Mouse (Mus musculus) forebrain, embryonic 15.5 days (tissue): ENCODE results near the gene Mansc1. TPM values are rescaled to one million over a fixed set of nuclear protein-coding genes. Genes with fewer than 3 reads are reported as not detected.
A peak's percentile ranks its signal among the peaks of the same experiment; 100 is the strongest.

Experiments
- ATAC-seq: fragments of 200-750 bp; cut with Nextera tagmentation; replicated peaks from 2 replicates; pipeline ENCODE4 v1.8.0; 2017; ENCODE audit warnings: mild to moderate bottlenecking, moderate TSS enrichment, moderate library complexity
- H3K27ac ChIP-seq: fragments of 300-500 bp; sonication (generic); replicated peaks from 2 replicates; pipeline ENCODE4 v1.5.1; 2015; ENCODE audit warnings: mild to moderate bottlenecking, inconsistent platforms
- H3K27me3 ChIP-seq: fragments of 300-500 bp; sonication (generic); 2 replicates; pipeline ENCODE4 v1.6.1; 2015; ENCODE audit warnings: inconsistent platforms
- H3K36me3 ChIP-seq: fragments of 300-500 bp; sonication (generic); 2 replicates; pipeline ENCODE4 v1.6.1; 2015; ENCODE audit warnings: mild to moderate bottlenecking, inconsistent platforms
- H3K4me1 ChIP-seq: fragments of 300-500 bp; sonication (generic); 2 replicates; pipeline ENCODE4 v1.6.1; 2015; ENCODE audit warnings: inconsistent platforms
- H3K4me2 ChIP-seq: fragments of 300-500 bp; sonication (generic); replicated peaks from 2 replicates; pipeline ENCODE4 v1.6.1; 2015; ENCODE audit warnings: mild to moderate bottlenecking, inconsistent platforms
- H3K4me3 ChIP-seq: fragments of 300-500 bp; sonication (generic); 2 replicates; pipeline ENCODE4 v1.5.1; 2015; ENCODE audit warnings: mild to moderate bottlenecking, inconsistent platforms
- H3K9ac ChIP-seq: fragments of 300-500 bp; sonication (generic); replicated peaks from 2 replicates; pipeline ENCODE4 v1.6.1; 2015; ENCODE audit warnings: mild to moderate bottlenecking, inconsistent platforms
- H3K9me3 ChIP-seq: fragments of 300-500 bp; sonication (generic); 2 replicates; pipeline ENCODE4 v1.6.1; 2016; ENCODE audit warnings: inconsistent platforms
- WGBS: fragments of 180-500 bp; shearing (Covaris S2); methylation state at CpG from one replicate; pipeline ENCODE4 v1.1.7; 2015; ENCODE audit warnings: mixed read lengths; 5-methylcytosine and 5-hydroxymethylcytosine counted together
- polyA plus RNA-seq: library from polyadenylated mRNA; unstranded; fragments of >200 nt; fragmentation: Nextera tagmentation; extraction: Ambion mirVana; gene quantifications from 2 replicates; pipeline ENCODE4 v1.2.1, GENCODE M21; 2015

The Mansc1 gene
- polyA plus RNA-seq, 1 experiment from 2014 or later: 0.75 TPM

- no peaks in the 10 kb centered on the region for H3K36me3 ChIP-seq
- no peaks in the 10 kb centered on the region for H3K27me3 ChIP-seq
- H3K4me1 ChIP-seq: peaks cover 3% of the 10 kb centered on the region; the same call in 1 of the 2 replicates
- H3K27ac ChIP-seq: no peak overlapping the region
- ATAC-seq: peak; percentile 94
- H3K4me3 ChIP-seq: no peak overlapping the region
- 22% methylated on average over 9 of the region's 9 CpGs for WGBS
- H3K9ac ChIP-seq: no peak overlapping the region
- no peaks in the 10 kb centered on the region for H3K9me3 ChIP-seq
- H3K4me2 ChIP-seq: no peak overlapping the region
Measured at GRCm38 (mm10) chr6:134659108-134659958, 27.0 kb upstream of the Mansc1 start.

- Histone ChIP-seq H3K27me3 (no peaks in the 10 kb centered on the region), H3K4me1 (peaks cover 3% of the 10 kb centered on the region; the same call in 1 of the 2 replicates), H3K36me3 (no peaks in the 10 kb centered on the region), H3K9me3 (no peaks in the 10 kb centered on the region), H3K27ac (no peak overlapping the region), H3K4me2 (no peak overlapping the region), H3K4me3 (no peak overlapping the region), H3K9ac (no peak overlapping the region)
- ATAC-seq: no peak
- 89% methylated on average over 4 of the region's 4 CpGs for WGBS
Measured at GRCm38 (mm10) chr6:134656527-134656926, 24.2 kb upstream of the Mansc1 start.

GRCm38 (mm10) chr6:134648356-134648755 is 16.1 kb upstream of the Mansc1 start:
- Histone ChIP-seq H3K4me2 (no peak overlapping the region), H3K9ac (no peak overlapping the region)

DNA sequence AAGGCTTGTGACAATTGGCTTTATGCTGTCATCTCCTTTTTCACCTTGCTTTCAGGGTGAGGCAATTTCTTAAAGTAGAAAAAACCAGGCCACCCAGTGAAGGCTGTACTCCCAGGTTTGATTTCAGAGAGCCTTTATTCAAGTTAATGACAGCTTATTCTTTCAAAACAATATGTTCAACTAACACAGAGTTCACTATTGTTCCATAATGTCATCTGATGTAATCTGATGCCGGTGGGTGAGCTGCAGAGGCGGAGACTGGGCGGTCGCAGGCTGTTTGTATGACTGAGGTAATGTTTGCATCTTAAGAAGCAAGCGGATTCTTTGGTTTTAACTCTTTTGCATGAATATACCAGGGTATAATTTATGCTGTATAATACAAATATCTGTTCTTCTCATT is 15.3 kb upstream of the Mansc1 start:
- Histone ChIP-seq H3K4me2 (no peak overlapping the region), H3K9ac (no peak overlapping the region), H3K36me3 (peaks cover 9% of the 10 kb centered on the region; the same call in 1 of the 2 replicates), H3K4me1 (peaks cover 17% of the 10 kb centered on the region), H3K27me3 (no peaks in the 10 kb centered on the region), H3K4me3 (no peak overlapping the region), H3K27ac (peak overlapping the region; percentile 34; the same call in 1 of the 2 replicates), H3K9me3 (no peaks in the 10 kb centered on the region)
- ATAC-seq: peak; percentile 66; the same call in 1 of the 2 replicates
- WGBS: 5% methylated on average over 5 of the region's 5 CpGs

More at GRCm38 (mm10) chr6:134648356-134648755, 16.1 kb upstream of the Mansc1 start:
- Histone ChIP-seq H3K4me1 (peaks cover 17% of the 10 kb centered on the region), H3K4me3 (no peak overlapping the region), H3K27ac (no peak overlapping the region; the same call in 1 of the 2 replicates), H3K36me3 (peaks cover 9% of the 10 kb centered on the region; the same call in 1 of the 2 replicates), H3K9me3 (no peaks in the 10 kb centered on the region), H3K27me3 (no peaks in the 10 kb centered on the region)
- 22% methylated on average over 5 of the region's 5 CpGs for WGBS
- peak; percentile 59; the same call in 1 of the 2 replicates for ATAC-seq

- peaks cover 9% of the 10 kb centered on the region; the same call in 1 of the 2 replicates for H3K36me3 ChIP-seq
- no peaks in the 10 kb centered on the region for H3K9me3 ChIP-seq
- no peak for ATAC-seq
- WGBS: 94% methylated on average over 6 of the region's 6 CpGs
- no peaks in the 10 kb centered on the region for H3K27me3 ChIP-seq
- no peak overlapping the region for H3K4me3 ChIP-seq
- H3K4me2 ChIP-seq: no peak overlapping the region
- H3K27ac ChIP-seq: no peak overlapping the region
- peaks cover 19% of the 10 kb centered on the region for H3K4me1 ChIP-seq
- H3K9ac ChIP-seq: no peak overlapping the region
Measured at GRCm38 (mm10) chr6:134646835-134647234, 14.5 kb upstream of the Mansc1 start.

DNA sequence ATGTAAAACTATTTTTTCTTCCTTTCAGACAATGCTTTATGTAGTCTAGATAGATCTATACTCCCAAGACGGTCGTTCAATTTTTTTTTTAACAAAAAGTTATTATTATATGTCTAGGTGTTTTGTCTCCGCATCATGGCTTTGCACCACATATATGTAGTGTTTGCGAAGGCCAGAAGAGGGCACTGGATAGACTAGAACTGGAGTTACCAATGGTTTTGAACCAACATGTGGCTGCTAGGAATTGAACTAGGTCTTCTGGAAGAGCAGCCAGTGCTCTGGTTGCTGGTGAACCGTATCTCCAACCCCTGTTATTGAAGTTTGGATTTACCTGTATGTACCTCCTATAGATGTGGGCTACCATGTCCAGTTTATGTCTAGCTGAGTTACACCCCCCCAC is 11.0 kb upstream of the Mansc1 start:
- Histone ChIP-seq H3K9me3 (no peaks in the 10 kb centered on the region), H3K27me3 (no peaks in the 10 kb centered on the region), H3K4me1 (peaks cover 18% of the 10 kb centered on the region), H3K27ac (no peak overlapping the region), H3K4me2 (no peak overlapping the region), H3K4me3 (no peak overlapping the region), H3K36me3 (peaks cover 9% of the 10 kb centered on the region; the same call in 1 of the 2 replicates), H3K9ac (no peak overlapping the region)
- no peak for ATAC-seq
- WGBS: 97% methylated on average over 5 of the region's 5 CpGs

GRCm38 (mm10) chr6:134641738-134642446 is 9.6 kb upstream of the Mansc1 start:
- peak overlapping the region; percentile 86; the same call in 1 of the 2 replicates for H3K9ac ChIP-seq
- H3K27me3 ChIP-seq: no peaks in the 10 kb centered on the region
- H3K9me3 ChIP-seq: no peaks in the 10 kb centered on the region
- peaks cover 7% of the 10 kb centered on the region for H3K4me1 ChIP-seq
- peak overlapping the region; percentile 79 for H3K4me3 ChIP-seq
- H3K27ac ChIP-seq: no peak overlapping the region
- peaks cover 9% of the 10 kb centered on the region; the same call in 1 of the 2 replicates for H3K36me3 ChIP-seq
- 76% methylated on average over 9 of the region's 9 CpGs for WGBS
- H3K4me2 ChIP-seq: peak overlapping the region; percentile 56
- ATAC-seq: no peak

GRCm38 (mm10) chr6:134640485-134641475 is 8.5 kb upstream of the Mansc1 start:
- WGBS: 2% methylated on average over 65 of the region's 65 CpGs
- Histone ChIP-seq H3K9ac (peak overlapping the region; percentile 86), H3K4me3 (peak overlapping the region; percentile 79), H3K4me1 (peaks cover 7% of the 10 kb centered on the region), H3K9me3 (no peaks in the 10 kb centered on the region), H3K27me3 (no peaks in the 10 kb centered on the region), H3K4me2 (peak overlapping the region; percentile 56), H3K27ac (peak overlapping the region; percentile 79), H3K36me3 (peaks cover 5% of the 10 kb centered on the region; the same call in 1 of the 2 replicates)
- ATAC-seq: peak; percentile 99

GRCm38 (mm10) chr6:134639900-134640299 is 7.6 kb upstream of the Mansc1 start:
- no peak overlapping the region for H3K27ac ChIP-seq
- no peak overlapping the region for H3K4me3 ChIP-seq
- no peak overlapping the region for H3K9ac ChIP-seq
- no peak for ATAC-seq
- no peaks in the 10 kb centered on the region for H3K27me3 ChIP-seq
- no peaks in the 10 kb centered on the region for H3K9me3 ChIP-seq
- WGBS: 94% methylated on average over 1 of the region's 1 CpGs
- peaks cover 7% of the 10 kb centered on the region for H3K4me1 ChIP-seq
- no peak overlapping the region for H3K4me2 ChIP-seq
- H3K36me3 ChIP-seq: no peaks in the 10 kb centered on the region

- 97% methylated on average over 3 of the region's 3 CpGs for WGBS
- ATAC-seq: no peak
- Histone ChIP-seq H3K4me1 (peaks cover 7% of the 10 kb centered on the region), H3K4me2 (no peak within 1 kb of the TSS), H3K9ac (no peak within 1 kb of the TSS), H3K9me3 (no peaks in the 10 kb centered on the region), H3K27me3 (no peaks in the 10 kb centered on the region), H3K36me3 (no peaks in the 10 kb centered on the region), H3K27ac (no peak within 1 kb of the TSS), H3K4me3 (no peak within 1 kb of the TSS)
Measured at GRCm38 (mm10) chr6:134639210-134639609, 6.9 kb upstream of the Mansc1 start, which contains the start of gene Borcs5. Gene Borcs5 (plus strand): TSS chr6:134639510.

- Histone ChIP-seq H3K9me3 (no peaks in the 10 kb centered on the region), H3K4me1 (peaks cover 15% of the 10 kb centered on the region), H3K27ac (no peak overlapping the region), H3K27me3 (0 out of 2 replicates have a peak, but pooled peaks cover 2% of the 10 kb centered on the region), H3K9ac (no peak overlapping the region), H3K36me3 (no peaks in the 10 kb centered on the region), H3K4me3 (no peak overlapping the region), H3K4me2 (no peak overlapping the region)
- no peak for ATAC-seq
- 51% methylated on average over 4 of the region's 4 CpGs for WGBS
Measured at GRCm38 (mm10) chr6:134636476-134636875, 4.2 kb upstream of the Mansc1 start.
